ENCODE assay signal across 10 mouse cellular contexts in genomic region chr5:143057753-143058152, GRCm38 (mm10). TPM values are rescaled to one million over a fixed set of nuclear protein-coding genes. Genes with fewer than 3 reads are reported as not detected.
DNase-seq lines count a peak whose midpoint lies in the region; ATAC-seq and TF ChIP-seq lines count a peak whose summit lies in the region.
"Had no signal": no experiment of that assay in that cellular context is flagged by ENCODE, and none has a peak within 500 bp of the region (broad histone marks: within the 10 kb centered on the region; RNA-seq: fewer than 3 reads in every experiment).

No protein-coding gene starts in this region.

- 54% methylated on average over 1 of the region's 1 CpGs for WGBS in lung, embryonic 14.5 days
- 52% methylated on average over 1 of the region's 1 CpGs for WGBS in embryonic facial prominence, embryonic 13.5 days
- 50% methylated on average over 1 of the region's 1 CpGs for WGBS in olfactory bulb, adult 2 months

- intact Hi-C loops in gastrocnemius, adult 2 months (cut with DNase I): no loop called here
- intact Hi-C loops in gastrocnemius, postnatal 14 days (cut with DNase I; ENCODE audit: low total_unique reads): no loop called here

- H3K9me3 ChIP-seq in lung, embryonic 14.5 days (ENCODE audit: low read depth, low read length): no peaks in the 10 kb centered on the region
- H3K9me3 ChIP-seq in embryonic facial prominence, embryonic 13.5 days: no peaks in the 10 kb centered on the region

- peak; percentile 50; the same call in 1 of the 2 replicates for ATAC-seq in lung, embryonic 14.5 days (ENCODE audit: insufficient read depth)
- no peak for ATAC-seq in embryonic facial prominence, embryonic 13.5 days (ENCODE audit: insufficient number of reproducible peaks, insufficient read depth, low FRiP score, low TSS enrichment, low read depth)

- H3K4me1 ChIP-seq in lung, embryonic 14.5 days (ENCODE audit: insufficient read depth): no peaks in the 10 kb centered on the region; the same call in 1 of the 2 replicates
- H3K4me1 ChIP-seq in embryonic facial prominence, embryonic 13.5 days: peaks cover 37% of the 10 kb centered on the region
- peaks cover 8% of the 10 kb centered on the region for H3K4me1 ChIP-seq in olfactory bulb, adult 2 months (ENCODE audit: control insufficient read depth, insufficient read depth, low read length)

- no peak overlapping the region for H3K4me3 ChIP-seq in gastrocnemius, adult 2 months
- H3K4me3 ChIP-seq in lung, embryonic 14.5 days (ENCODE audit: low read depth, low read length): no peak overlapping the region
- H3K4me3 ChIP-seq in embryonic facial prominence, embryonic 13.5 days: no peak overlapping the region
- H3K4me3 ChIP-seq in olfactory bulb, adult 2 months (ENCODE audit: insufficient read depth, low read depth, low read length): no peak overlapping the region

- no peak overlapping the region for H3K9ac ChIP-seq in lung, embryonic 14.5 days
- H3K9ac ChIP-seq in embryonic facial prominence, embryonic 13.5 days: no peak overlapping the region

- no peak for TF ChIP-seq CTCF in gastrocnemius, adult 2 months (IDR thresholded peaks at IDR 0.05)
- TF ChIP-seq CTCF in lung, embryonic 14.5 days (IDR thresholded peaks at IDR 0.05; ENCODE audit: low read depth): no peak
- TF ChIP-seq CTCF in olfactory bulb, adult 2 months (IDR thresholded peaks at IDR 0.05; ENCODE audit: insufficient read depth, low read depth, low read length): no peak

- peaks cover 28% of the 10 kb centered on the region for H3K36me3 ChIP-seq in lung, embryonic 14.5 days (ENCODE audit: insufficient read depth)
- H3K36me3 ChIP-seq in embryonic facial prominence, embryonic 13.5 days: peaks cover 44% of the 10 kb centered on the region

- no peaks in the 10 kb centered on the region for H3K27me3 ChIP-seq in lung, embryonic 14.5 days (ENCODE audit: insufficient read depth, low read length)
- H3K27me3 ChIP-seq in embryonic facial prominence, embryonic 13.5 days: no peaks in the 10 kb centered on the region

- peak overlapping the region; percentile 81 for H3K27ac ChIP-seq in gastrocnemius, adult 2 months
- peak overlapping the region; percentile 76 for H3K27ac ChIP-seq in lung, embryonic 14.5 days (ENCODE audit: low read depth)
- H3K27ac ChIP-seq in embryonic facial prominence, embryonic 13.5 days: peak overlapping the region; percentile 77
- H3K27ac ChIP-seq in olfactory bulb, adult 2 months (ENCODE audit: insufficient read depth, low read depth, low read length): peak overlapping the region; percentile 67

- H3K4me2 ChIP-seq in lung, embryonic 14.5 days: no peak overlapping the region
- H3K4me2 ChIP-seq in embryonic facial prominence, embryonic 13.5 days: no peak overlapping the region

- DNase-seq in gastrocnemius, adult 2 months: no peak
- DNase-seq in gastrocnemius, postnatal 14 days: no peak
- DNase-seq in lung, embryonic 14.5 days: peak; percentile 31
- no peak for DNase-seq in lung, adult 18-20 months
- DNase-seq in layer of hippocampus, postnatal 36 days: no peak
- DNase-seq in layer of hippocampus, adult 9-10 months (ENCODE audit: low spot score): no peak
- DNase-seq: gastrocnemius, postnatal 25 days; thymus, adult 18-20 months had no signal

- no peak for TF ChIP-seq POLR2A in olfactory bulb, adult 2 months (IDR thresholded peaks at IDR 0.05; ENCODE audit: insufficient read depth, low read depth, low read length)

RNA-seq across cellular contexts. Expression of gene Rnf216, which starts 55.0 kb away (rescaled TPM):
- 10 to 100 TPM; 19.0 to 19.8 TPM for total RNA-seq in gastrocnemius, adult 2 months (2021)
- total RNA-seq in gastrocnemius, postnatal 14 days (2021): 10 to 100 TPM; 16.6 to 19.0 TPM
- polyA plus RNA-seq in lung, embryonic 14.5 days (2014; fragmentation: Nextera tagmentation; extraction: Ambion mirVana): 31.5 and 36.1 TPM in 2 replicates
- 51.1 and 51.3 TPM in 2 replicates for polyA plus RNA-seq in embryonic facial prominence, embryonic 13.5 days (2015; fragmentation: Nextera tagmentation; extraction: Ambion mirVana)
- polyA plus RNA-seq in olfactory bulb, adult 2 months (2012; ENCODE audit: insufficient read depth, insufficient read length, low replicate concordance, missing spikeins): not detected in 2 replicates
- total RNA-seq in layer of hippocampus, postnatal 36 days (2021): 10 to 100 TPM; 49.3 to 51.1 TPM
